Mouse (Mus musculus) intestine, postnatal 0 days (tissue): ENCODE measurements at regions not wholly inside any gene's neighbourhood (a gene's known extent, or its start where the extent isn't known, plus 50 kb on each side); places are given as distances from the start of the nearest gene placed in this dataset.

ENCODE experiments used
- ATAC-seq: fragments of 200-750 bp; cut with Nextera tagmentation; 2 replicates; pipeline ENCODE4 v1.8.0; 2017; ENCODE audit warnings: mild to moderate bottlenecking, moderate TSS enrichment, moderate library complexity
- H3K27ac ChIP-seq: fragments of 300-500 bp; sonication (generic); 2 replicates; pipeline ENCODE4 v1.5.1; 2014; ENCODE audit warnings: mild to moderate bottlenecking, low read depth, low read length, moderate library complexity
- H3K27me3 ChIP-seq: fragments of 300-500 bp; sonication (generic); replicated peaks from 2 replicates; pipeline ENCODE4 v1.6.1; 2014; ENCODE audit warnings: low read length, mixed read lengths; ENCODE audit not compliant: control insufficient read depth, insufficient read depth
- H3K36me3 ChIP-seq: fragments of 300-500 bp; sonication (generic); 2 replicates; pipeline ENCODE4 v1.6.1; 2014; ENCODE audit warnings: mild to moderate bottlenecking, moderate library complexity; ENCODE audit not compliant: control insufficient read depth, insufficient read depth
- H3K4me1 ChIP-seq: fragments of 300-500 bp; sonication (generic); replicated peaks from 2 replicates; pipeline ENCODE4 v1.6.1; 2014; ENCODE audit warnings: antibody characterized with exemption, low read length, mixed read lengths; ENCODE audit not compliant: control insufficient read depth, insufficient read depth
- H3K4me2 ChIP-seq: fragments of 300-500 bp; sonication (generic); replicated peaks from 2 replicates; pipeline ENCODE4 v1.6.1; 2014; ENCODE audit warnings: low read depth, mild to moderate bottlenecking, moderate library complexity
- H3K4me3 ChIP-seq: fragments of 300-500 bp; sonication (generic); 2 replicates; pipeline ENCODE4 v1.5.1; 2014; ENCODE audit warnings: low read depth, low read length
- H3K9ac ChIP-seq: fragments of 300-500 bp; sonication (generic); 2 replicates; pipeline ENCODE4 v1.6.1; 2014; ENCODE audit warnings: mild to moderate bottlenecking, low read depth, low read length
- H3K9me3 ChIP-seq: fragments of 300-500 bp; sonication (generic); 2 replicates; pipeline ENCODE4 v1.6.1; 2016; ENCODE audit warnings: mixed run types; ENCODE audit not compliant: control insufficient read depth
- CTCF ChIP-seq: sonication (generic); IDR thresholded peaks from 2 replicates; pipeline ENCODE4 v1.5.1; 2016; ENCODE audit warnings: low read depth, mild to moderate bottlenecking, control low read depth, antibody characterized with exemption, moderate library complexity
- WGBS: fragments of 180-500 bp; shearing (Covaris S2); extraction: QIAGEN DNeasy Blood & Tissue Kit; methylation state at CpG from one replicate; pipeline ENCODE4 v1.1.7; 2014; 5-methylcytosine and 5-hydroxymethylcytosine counted together

DNA sequence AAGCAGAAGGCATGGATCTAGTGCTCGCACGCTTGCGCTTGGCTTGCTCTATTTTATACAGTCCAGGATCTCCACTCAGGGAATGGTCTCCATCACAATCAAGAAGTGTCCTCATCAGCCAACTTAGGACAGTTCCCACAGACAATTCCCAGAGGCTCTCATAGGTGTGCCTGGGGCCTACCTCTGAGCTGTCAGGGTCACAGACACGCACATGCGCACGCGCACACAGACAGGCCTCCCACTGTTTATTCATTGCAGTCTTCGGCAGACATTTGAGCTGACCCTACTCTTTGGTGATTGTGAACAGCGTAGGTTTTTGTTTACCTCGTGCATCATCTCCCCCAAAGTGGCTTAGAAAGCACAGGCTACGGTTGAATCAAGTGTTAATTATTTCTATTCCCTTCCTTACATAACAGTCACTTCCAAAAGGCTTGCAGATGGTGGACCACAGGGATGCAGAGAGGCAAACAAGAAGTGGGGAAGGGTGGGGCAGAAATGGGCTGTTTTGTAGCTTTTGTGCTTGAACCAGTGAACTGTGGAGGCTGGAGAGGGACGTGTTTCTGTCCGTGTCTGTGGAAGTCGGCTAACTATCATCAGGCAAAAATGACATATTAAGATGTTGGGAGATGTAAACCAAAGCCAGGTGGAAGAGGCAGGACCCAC is 53.5 kb upstream of the Smg1 start:
- no peak for ATAC-seq
- no peaks in the 10 kb centered on the region for H3K4me1 ChIP-seq
- no peak overlapping the region for H3K4me3 ChIP-seq
- no peak overlapping the region for H3K9ac ChIP-seq
- no peak overlapping the region for H3K27ac ChIP-seq
- H3K4me2 ChIP-seq = no peak overlapping the region
- no peaks in the 10 kb centered on the region; the same call in 1 of the 2 replicates for H3K9me3 ChIP-seq
- no peaks in the 10 kb centered on the region for H3K36me3 ChIP-seq
- WGBS = 72% methylated on average over 14 of the region's 14 CpGs
- TF ChIP-seq CTCF = no peak
- no peaks in the 10 kb centered on the region for H3K27me3 ChIP-seq

GRCm38 (mm10) chr7:118295855-118296254 is 52.4 kb upstream of the Smg1 start:
- H3K9ac ChIP-seq = no peak overlapping the region
- 63% methylated on average over 6 of the region's 6 CpGs for WGBS

DNA sequence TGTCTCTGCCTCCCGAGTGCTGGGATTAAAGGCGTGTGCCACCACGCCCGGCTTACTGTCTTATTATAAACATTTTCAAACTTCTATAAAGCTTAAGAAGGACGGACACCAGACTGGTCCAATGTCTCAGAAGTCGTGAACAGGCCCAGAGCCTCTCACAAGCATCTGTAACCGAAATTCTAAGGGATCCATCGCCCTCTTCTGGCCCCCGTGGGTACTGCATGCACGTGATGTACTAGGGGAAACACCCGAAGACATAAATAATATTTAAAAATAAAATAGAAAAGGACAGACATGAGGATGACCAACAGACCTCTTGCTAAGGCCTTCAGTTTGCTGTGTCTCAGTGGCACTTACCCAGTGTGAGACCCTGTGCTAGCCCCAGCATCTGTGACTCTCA is 51.8 kb upstream of the Smg1 start:
- Histone ChIP-seq H3K9ac (no peak overlapping the region), H3K4me2 (no peak overlapping the region), H3K9me3 (no peaks in the 10 kb centered on the region; the same call in 1 of the 2 replicates), H3K4me3 (no peak overlapping the region), H3K27ac (no peak overlapping the region), H3K4me1 (no peaks in the 10 kb centered on the region), H3K36me3 (no peaks in the 10 kb centered on the region), H3K27me3 (no peaks in the 10 kb centered on the region)
- WGBS = 76% methylated on average over 11 of the region's 11 CpGs
- 0 out of 2 replicates have a peak, but pooled peaks have one; percentile 3 for ATAC-seq
- peak; percentile 51 for TF ChIP-seq CTCF

More at GRCm38 (mm10) chr7:118295855-118296254, 52.4 kb upstream of the Smg1 start:
- Histone ChIP-seq H3K27ac (no peak overlapping the region), H3K27me3 (no peaks in the 10 kb centered on the region), H3K4me2 (no peak overlapping the region), H3K4me1 (no peaks in the 10 kb centered on the region), H3K36me3 (no peaks in the 10 kb centered on the region), H3K9me3 (no peaks in the 10 kb centered on the region; the same call in 1 of the 2 replicates), H3K4me3 (no peak overlapping the region)
- TF ChIP-seq CTCF = no peak
- 0 out of 2 replicates have a peak, but pooled peaks have one; percentile 25 for ATAC-seq

- H3K4me1 ChIP-seq = no peaks in the 10 kb centered on the region
- no peak overlapping the region for H3K4me2 ChIP-seq
- H3K36me3 ChIP-seq = no peaks in the 10 kb centered on the region
- H3K27ac ChIP-seq = no peak overlapping the region
- H3K9me3 ChIP-seq = no peaks in the 10 kb centered on the region; the same call in 1 of the 2 replicates
- H3K27me3 ChIP-seq = no peaks in the 10 kb centered on the region
- no peak for TF ChIP-seq CTCF
- WGBS = 92% methylated on average over 12 of the region's 12 CpGs
- no peak for ATAC-seq
- no peak overlapping the region for H3K9ac ChIP-seq
- H3K4me3 ChIP-seq = no peak overlapping the region
Measured at GRCm38 (mm10) chr7:118294637-118295036, 51.2 kb upstream of the Smg1 start.
